21 mouse cellular contexts compared by ENCODE assay signal in the genomic region with DNA sequence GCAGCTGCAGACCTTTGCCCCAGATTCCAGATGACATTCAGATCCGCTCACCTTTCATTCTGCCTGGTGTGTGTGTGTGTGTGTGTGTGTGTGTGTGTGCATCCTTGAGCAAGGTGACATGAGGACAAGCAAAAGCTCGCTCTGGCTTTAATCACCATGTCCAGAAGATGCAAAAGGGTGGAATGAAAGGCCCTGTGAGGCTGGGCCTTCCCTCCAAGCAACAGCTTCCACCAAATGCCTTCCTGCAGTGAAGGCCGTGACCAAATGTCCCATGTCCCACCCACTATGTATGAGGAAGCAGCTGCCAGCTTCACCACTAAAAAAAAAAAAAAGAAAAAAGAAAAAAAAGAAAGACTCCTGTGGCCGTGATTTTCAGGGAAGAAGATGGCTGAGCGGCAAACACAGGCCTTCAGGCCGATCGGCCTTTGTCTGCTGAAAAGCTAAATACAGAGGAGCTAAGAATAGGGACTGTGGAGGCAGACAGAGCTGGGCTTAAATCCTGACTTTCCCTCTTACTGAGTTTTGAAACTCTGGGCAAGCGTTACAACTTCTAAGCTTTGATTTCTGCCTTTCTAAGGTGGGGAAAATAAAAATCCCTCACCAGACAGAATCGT. TPM values are rescaled to one million over a fixed set of nuclear protein-coding genes. Genes with fewer than 3 reads are reported as not detected.
A peak's percentile ranks its signal among the peaks of the same experiment; 100 is the strongest.
DNase-seq lines count a peak whose midpoint lies in the region; TF ChIP-seq lines count a peak whose summit lies in the region.
"Had no signal": no experiment of that assay in that cellular context is flagged by ENCODE, and none has a peak within 500 bp of the region (broad histone marks: within the 10 kb centered on the region; RNA-seq: fewer than 3 reads in every experiment).

No protein-coding gene starts in this region.

- intact Hi-C loops in left cerebral cortex, adult 2 months (cut with DNase I), result no loop called here

- no peak overlapping the region for H3K4me3 ChIP-seq in left cerebral cortex, adult 2 months
- H3K4me3 ChIP-seq: embryonic facial prominence, embryonic 12.5 days; intestine, embryonic 15.5 days; limb, embryonic 12.5 days; liver, embryonic 15.5 days; lung, embryonic 15.5 days; neural tube, embryonic 13.5 days had no signal

- peak; percentile 52 to 56 for DNase-seq in cerebellum, postnatal 10 days
- DNase-seq in cerebellum, adult 11 months, result no peak
- DNase-seq in left cerebral cortex, adult 2 months (ENCODE audit: extremely low spot score in 1 of 2, low spot score in 2 of 2), result no peak
- DNase-seq in left cerebral cortex, adult 11 months (ENCODE audit: low spot score), result no peak
- peak; percentile 73 for DNase-seq in brain, adult 2 months (ENCODE audit: low read depth, low spot score)
- peak; percentile 70 for DNase-seq in telencephalon, adult 2 months (ENCODE audit: low read depth, low spot score)
- DNase-seq in testis, postnatal 14 days (ENCODE audit: low spot score), result no peak
- DNase-seq: adrenal gland, postnatal 10 days; cerebellum, adult 8-10 months; cerebellum, postnatal 36 days; embryo, embryonic 11 days; heart, postnatal 14 days; kidney, adult 2 months; kidney, postnatal 4 days had no signal

- TF ChIP-seq CTCF in left cerebral cortex, adult 2 months (IDR thresholded peaks at IDR 0.05), result no peak

- peak overlapping the region; percentile 80 for H3K27ac ChIP-seq in left cerebral cortex, adult 2 months
- H3K27ac ChIP-seq: embryonic facial prominence, embryonic 12.5 days; hindbrain, postnatal 0 days; intestine, embryonic 15.5 days; limb, embryonic 12.5 days; liver, embryonic 15.5 days; lung, embryonic 15.5 days; neural tube, embryonic 13.5 days had no signal

RNA-seq across cellular contexts. Expression of a gene that starts 14.3 kb away (rescaled TPM):
- total RNA-seq in left cerebral cortex, adult 2 months (2021), result 10 to 100 TPM; 14.6 to 17.5 TPM

Comparison
In these comparisons a context has a peak if more than half of its experiments do, and no peak if none do; other contexts are left out.
1. DNase-seq: peak in cerebellum, postnatal 10 days (2 of 2), brain, adult 2 months (single experiment) and telencephalon, adult 2 months (single experiment); none in cerebellum, adult 11 months (single experiment), left cerebral cortex, adult 2 months (0 of 2), left cerebral cortex, adult 11 months (single experiment) and testis, postnatal 14 days (single experiment).